Mouse (Mus musculus) fat pad, adult 2 months (tissue): Measurements from ENCODE around the gene Ak4.
"Not testable (repeated sequence)": the region's sequence is repeated elsewhere in the genome, so short reads cannot be mapped to it uniquely, and the experiment has no call there.

ENCODE experiments used
- DNase-seq: peaks from one replicate; pipeline ENCODE4 v3.0.0-alpha.2; 2011; ENCODE audit warnings: low read depth, low spot score; ENCODE audit errors: extremely low read depth

Gene Ak4

DNA sequence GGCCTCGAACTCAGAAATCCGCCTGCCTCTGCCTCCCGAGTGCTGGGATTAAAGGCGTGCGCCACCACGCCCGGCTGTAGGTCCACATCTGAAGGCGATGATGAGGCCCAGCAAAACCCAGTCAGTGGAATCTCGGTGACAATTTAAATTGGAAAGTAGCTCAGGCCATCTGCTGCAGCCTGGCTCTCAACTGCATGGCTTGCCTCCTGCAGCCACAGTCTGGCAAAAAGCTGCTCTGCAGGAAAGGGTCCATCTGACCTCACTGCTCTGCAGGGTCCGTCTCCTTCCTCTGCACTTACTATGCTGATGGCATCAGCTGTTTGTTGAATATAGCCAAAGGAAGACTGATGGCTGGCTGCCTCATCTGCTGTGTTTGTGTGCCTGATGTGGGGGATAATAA, 3.9 kb downstream of the Ak4 start:
- no peak for DNase-seq

DNA sequence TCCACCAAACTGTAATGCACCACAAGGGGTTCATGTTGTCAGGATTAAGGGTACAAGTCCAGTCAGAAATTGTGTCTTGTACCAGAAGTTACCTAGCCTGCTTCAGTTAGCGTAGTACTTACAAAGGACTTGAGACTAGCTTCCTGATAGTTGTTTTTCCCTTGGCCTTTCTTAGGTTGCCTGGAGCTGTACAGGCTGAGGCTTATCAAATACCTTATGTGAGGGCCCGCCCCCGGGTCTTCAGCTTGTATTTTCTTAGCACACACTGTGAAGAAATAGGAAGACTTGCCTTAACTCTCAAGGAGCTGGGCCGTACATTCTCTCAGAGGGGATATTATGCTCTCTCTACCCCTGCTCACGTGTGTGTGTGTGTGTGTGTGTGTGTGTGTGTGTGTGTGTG, 4.5 kb downstream of the Ak4 start:
- no peak for DNase-seq

DNA sequence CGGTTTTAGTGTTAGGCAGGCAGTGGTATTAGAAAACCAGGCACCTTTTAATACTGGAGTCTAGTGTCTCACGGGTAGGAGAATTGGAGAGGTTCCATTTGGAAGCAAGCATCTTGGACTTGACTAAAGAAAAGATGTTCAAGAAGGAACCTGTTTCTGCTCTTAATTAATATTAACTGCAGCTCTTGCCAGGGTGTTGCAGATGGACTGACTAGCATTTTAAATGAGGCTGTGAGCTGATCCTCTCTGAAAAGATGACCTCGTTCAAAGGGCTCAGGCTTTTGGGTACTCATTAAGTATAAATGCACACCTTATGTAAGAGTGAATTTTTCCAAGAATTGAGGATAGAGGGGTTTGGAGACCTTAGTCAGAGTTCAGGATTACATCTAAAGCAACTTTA, 5.4 kb downstream of the Ak4 start:
- no peak for DNase-seq

DNA sequence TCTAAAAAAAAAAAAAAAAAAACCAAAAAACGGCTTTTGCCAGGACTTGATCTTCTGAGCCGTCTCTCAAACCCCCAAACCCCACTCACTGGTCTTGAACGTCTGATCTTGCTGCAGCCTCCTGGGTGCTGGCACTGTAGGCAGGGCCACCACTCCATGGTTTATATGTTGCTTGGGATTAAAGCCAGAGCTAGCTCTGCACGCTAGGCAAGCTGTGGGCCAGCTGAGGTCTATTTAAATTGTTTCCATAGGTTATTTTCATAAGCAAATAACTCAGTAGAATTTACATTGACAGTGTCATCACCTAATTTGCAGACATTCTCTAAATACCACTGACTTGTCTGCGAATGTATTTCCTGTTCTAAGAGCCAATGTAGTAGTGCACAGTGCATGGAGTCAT, 6.0 kb downstream of the Ak4 start:
- no peak for DNase-seq

DNA sequence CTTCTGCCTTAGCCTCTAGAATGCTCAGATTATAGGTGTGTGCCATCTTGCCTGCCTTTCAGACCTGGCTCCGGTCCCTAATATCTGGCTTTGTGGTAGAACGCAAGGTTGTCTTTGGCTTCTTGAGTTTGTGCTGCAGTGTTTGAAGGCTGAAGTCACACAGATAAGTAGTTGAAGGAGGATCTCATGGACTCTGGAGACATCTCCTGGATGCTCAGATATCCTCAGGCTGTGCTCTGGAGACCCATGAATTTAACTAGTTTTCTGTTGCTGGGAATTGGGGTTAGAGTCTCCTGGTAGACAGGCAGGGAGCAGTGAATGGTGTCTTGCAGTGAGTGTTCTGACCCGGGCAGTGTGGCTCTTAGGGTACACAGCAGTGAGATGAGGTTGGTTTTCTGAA, 6.6 kb downstream of the Ak4 start:
- no peak for DNase-seq

DNA sequence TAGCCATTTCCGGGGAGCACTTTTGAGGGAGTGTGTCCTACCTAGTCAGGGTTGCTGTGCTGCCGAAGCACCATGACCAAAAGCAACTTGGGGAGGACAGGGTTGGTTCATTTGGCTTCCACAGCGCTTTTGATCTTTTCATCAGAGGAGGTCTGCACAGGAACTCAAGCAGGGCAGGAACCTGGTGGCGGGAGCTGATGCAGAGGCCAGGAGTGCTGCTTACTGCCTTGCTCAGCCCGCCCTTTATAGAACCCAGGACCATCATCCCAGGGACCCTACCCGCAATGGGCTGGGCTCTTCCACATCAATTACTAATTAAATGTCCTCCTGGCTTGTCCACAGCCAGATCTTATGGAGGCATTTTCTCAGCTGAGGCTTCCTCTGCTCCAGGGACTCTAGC, 7.5 kb downstream of the Ak4 start:
- DNase-seq = no peak

DNA sequence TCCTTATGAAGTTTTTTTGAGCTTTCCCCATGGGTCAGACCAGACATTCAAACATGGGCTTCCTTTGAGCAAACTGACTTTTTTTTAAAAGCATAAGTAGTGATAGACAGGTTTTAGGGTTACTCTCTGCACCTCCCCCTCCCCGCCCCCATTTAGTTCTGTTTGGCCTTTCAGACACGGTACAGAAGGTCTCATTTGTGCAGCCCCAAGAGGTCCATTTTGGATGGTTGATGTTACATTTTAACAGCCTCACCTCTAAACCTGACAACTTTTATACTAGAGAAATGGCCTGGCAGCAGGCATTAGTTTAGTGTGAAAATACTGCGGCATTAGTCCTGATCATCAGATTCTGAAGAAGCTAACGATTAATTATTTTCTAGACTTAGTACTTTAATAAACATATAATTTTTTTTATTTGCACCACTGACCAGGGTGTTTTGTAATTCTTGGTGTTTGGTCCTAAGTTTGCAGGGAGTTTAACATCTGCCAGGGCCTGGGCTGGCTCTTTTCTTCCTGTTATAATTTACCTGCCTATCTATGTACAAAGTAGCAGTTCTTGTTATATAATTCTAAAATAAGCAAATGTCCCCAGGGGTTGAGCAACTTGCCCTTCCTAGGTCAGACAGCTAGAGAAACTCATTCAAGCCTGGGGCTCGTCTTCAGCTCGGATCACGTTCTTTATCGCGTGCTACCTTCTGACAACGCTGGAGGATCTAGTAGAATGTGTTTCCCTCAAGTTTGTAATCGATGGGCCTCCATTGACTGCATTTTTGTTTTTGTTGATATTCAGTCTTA, 9.0 kb downstream of the Ak4 start:
- no peak for DNase-seq

DNA sequence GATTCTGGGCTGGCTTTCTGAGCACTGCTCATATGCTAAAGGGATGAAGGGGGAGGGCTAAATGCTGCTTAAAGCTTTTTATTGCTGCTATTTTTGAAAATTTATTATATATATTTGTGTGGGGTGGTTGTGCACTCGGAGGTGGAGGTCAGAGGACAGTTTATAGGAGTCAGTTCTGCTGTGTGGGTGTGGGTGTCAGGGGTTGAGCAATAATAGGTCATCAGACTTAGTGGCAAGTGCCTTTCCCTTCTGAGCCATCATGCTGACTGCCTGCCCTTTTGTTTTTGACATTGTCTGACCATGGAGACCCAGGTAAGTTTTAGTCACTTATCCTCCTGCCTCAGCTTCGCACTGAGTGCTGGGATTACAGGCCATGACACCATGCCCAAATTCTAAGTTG, 10.0 kb downstream of the Ak4 start:
- no peak for DNase-seq

DNA sequence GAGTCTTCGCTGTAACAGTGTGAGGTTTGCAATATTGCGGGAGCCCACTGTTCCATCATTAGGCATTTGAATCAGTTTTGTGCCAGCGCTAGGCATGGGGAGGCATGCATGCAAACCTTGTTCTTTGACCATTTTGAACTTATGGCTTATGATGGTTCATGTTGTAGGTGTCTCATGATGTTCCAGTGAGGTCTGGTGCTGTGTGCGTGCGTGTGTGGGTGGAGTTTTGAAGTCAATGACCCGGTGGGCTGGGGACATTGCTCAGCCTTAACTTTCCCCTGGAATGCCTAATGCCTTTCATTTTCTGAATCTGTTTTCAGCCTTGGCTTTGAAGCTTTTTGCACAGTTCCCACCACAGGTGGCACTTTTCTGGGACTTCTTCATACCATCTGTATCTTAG, 10.9 kb downstream of the Ak4 start:
- no peak for DNase-seq

DNA sequence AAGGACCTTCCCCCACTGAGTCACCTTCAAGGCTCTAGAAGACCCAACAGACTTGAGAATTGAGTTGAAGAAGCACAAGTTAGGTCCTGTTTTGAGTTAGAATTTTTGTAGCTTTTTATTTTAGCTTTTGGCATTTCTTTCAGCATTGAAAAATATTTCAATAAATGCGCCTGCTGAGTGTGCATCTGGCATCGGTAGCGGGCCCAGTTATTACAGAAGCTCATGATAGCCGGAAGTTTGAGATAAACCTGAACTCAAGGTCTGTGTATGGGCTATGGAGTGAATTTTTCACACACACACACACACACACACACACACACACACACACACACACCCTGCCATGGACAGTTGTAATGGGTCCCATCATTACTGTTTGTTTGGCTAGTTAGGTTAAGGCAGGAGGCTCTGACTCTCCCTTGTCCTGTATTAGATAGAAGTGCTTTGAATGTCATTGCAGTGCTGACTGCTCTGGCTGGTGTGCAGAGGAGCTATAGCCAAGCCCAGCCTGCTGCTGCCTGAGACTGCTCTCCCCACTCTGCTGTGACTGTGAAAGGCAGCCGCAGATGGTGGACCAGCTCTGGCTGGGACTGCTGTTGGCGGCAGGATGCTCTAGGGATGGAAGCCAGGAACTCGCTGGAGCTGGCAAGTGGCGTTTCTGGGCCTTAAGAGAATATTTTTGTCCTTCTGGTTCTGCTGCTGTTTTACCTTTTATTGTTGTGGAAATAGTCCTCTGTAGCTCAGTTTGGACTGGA, 17.9 kb downstream of the Ak4 start:
- no peak for DNase-seq

DNA sequence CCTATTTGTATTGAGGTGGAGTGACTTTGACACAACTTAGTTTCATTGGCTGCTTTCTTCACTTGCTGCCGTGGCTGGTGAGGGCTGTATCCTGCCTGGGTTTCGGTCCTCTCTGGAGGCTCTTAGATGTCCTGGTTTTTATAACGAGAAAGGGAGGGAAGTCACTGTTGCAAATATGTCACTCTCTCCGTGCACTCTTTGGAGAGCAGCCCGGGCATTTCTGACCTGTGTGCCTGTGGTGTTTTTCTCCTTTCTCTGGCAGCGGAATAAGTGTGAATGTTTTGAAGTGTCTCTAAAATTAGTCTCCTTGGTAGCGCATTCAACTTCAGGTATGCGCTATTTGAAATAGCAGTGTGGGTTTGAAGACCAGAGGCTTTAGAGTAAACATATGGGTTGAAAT, 19.2 kb downstream of the Ak4 start:
- DNase-seq = no peak

DNA sequence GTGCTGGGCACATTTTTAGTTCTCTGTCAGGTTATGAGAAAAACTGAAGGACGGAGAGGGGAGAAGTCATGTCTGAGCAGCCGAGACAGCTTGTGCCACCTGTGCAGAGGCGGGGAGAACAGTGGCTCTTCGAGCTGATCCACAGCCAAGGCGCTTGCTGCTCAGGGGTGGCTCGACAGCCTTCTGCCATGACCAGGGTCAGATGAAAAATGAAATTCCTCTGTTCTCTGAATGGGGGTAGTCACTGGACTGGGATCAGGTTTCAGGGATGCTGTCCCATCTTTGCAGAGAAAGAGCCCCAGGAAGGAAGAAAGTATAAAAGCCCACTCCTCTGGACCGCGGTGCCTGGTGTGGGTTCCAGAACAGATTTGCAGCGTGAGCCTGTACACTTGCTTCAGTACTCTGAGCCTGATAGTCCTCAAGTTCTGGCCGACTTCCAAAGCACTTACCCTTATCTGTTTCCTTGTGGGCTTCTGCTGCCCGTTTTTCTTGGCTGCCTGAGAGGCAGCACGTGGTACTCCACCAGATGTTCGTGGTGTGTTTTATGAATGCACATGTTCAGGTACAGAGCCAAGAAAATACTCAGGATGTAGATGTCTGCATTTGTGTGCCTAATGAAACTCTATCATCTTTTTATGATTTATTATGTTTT, 20.8 kb downstream of the Ak4 start:
- no peak for DNase-seq

DNA sequence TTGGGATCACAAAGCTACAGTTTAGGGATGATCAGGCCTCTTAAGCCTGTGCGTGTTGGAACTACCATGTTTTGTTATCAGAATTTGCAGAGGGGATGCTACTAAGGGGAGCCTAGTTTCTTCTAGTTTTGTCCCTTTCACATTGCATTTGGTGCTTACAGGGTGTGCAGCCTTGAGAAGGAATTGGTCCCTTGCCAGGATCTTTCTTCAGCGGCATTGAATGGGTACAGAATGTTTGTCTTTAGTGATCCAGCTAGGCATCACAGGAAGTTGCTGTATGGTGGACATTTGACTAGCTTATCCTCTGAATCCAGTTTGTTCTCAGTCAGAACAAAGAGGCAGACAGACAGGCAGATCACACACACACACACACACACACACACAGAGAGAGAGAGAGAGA, 23.7 kb downstream of the Ak4 start:
- DNase-seq = no peak

DNA sequence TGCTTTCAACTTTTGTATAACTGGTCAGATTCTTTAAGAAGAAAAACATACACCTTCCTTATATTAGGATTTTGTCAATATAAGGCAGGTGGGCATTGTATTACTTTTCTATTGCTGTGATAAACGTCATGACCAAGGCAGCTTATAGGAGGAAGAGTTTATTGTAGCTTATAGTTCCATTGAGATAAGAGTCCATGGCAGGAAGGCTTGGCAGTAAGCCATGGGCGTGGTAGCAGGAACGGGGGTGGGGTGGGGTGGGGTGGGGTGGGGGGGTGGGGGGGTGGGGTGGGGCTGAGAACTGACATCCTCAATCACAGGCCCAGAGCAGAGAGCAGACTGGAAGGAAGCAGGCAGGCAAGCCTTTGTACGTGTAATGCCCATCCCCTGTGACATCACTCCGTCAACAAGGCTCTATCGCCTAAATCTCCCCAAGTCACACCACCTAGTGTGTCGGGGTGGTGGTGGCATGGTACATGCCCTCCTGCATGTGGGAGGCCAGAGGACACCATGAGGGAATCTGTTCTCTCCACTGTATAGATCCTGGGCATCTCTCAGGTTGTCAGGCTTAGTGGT, 24.4 kb downstream of the Ak4 start:
- no peak for DNase-seq

DNA sequence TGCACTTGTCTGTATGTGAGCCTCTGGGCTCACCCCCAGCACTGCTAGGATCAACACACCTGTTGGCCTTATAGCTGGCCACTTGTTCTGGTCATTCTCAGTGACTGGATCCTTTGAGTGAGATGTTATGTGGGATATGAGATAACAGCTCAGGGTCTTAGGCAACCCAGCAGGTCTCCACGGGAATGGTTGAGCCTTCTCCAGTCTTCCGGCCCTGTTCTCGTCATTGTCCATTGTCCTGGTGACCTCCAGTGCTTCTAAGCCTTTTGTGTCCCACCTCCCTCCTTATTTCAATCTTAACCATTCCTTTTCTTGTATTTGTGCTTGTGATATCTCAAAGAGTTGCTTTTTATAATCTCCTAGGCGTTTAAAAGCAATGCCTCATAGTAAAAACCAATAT, 26.6 kb downstream of the Ak4 start:
- no peak for DNase-seq

DNA sequence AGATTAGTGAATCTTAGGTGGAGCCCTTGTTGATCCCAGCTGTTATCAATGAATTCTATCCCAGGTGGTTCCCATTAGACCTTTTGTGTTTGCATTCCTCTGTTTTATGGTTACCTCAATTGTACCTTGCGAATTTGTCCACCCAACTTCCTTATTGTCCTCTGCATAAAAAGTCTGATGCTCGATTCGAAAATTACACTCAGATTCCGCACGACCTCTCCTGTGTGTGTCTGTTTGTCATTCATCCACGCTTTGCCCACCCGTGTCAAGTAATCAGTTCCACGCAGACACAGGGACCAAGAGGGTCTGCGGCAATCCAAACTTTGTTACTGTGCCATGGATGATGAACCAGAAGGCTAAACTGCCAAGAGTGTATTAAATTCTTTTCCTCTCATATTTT, 27.5 kb downstream of the Ak4 start:
- not testable (repeated sequence) for DNase-seq

DNA sequence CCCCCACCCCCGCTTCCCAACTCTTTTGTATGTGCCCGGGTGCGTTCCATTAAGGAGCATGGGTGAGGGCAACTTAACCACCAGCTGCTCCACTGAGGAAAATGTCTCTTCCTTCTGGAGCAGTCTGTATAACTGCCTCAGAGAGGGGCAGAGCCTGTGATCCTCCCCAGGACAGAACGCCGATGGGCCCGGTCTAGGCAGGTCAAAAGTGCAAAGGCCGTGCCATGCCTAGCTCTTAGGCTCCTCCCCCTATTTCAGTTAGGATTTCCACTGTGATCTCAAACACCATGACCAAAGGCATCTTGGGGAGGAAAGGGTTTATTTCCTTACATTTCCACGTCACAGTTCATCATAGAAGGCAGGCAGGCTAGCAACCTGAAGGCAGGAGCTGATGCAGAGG, 29.6 kb downstream of the Ak4 start:
- DNase-seq = no peak

DNA sequence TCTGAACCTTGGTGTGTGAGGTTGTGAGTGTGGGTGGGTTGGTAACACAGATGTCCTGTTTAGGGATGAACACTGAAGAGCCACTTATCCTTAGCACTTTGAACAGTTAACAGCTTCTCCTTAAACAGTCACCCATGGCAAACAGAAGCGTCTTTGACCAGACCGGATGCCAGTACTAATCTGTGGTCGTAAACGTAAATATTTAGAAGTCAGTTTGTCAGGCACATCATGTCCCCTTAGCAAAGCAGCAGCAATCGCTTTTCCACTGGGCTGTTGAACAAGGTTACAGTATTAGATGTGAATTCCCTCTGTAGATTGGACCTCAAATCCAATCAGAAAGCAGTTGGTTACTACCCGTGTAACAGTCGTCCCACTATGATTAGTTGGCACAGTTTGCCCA, 30.3 kb downstream of the Ak4 start:
- no peak for DNase-seq

DNA sequence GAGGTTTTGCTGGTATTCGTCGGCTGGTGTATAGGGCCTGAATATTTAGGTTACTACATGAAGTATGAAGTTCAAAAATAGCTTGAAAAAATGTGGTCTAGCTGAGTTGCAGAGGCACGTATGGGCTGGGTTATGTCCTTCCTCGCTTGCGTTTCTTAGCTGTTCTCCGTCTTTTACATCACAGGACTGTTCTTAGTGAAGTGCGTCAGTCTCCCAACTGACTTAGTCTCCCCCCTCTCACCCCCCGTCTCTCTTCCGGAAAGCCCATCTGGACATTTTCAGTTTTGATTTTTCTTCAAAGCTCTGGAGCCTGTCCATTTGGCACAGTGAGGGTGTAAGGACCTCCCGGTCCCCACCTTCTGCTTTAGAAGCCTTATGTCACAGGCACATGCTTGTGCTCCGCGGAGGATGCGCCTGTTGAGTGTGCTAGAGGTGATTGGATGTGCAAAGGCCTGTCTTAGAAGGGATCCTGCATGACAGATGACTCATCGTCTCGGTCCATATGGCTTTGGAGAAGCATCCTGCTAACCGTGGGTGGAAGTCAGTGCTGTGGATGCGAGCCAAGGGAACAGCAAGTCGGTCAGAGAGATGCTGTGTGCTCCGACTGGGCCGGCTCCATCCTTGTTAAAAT, 31.2 kb downstream of the Ak4 start:
- DNase-seq = no peak

DNA sequence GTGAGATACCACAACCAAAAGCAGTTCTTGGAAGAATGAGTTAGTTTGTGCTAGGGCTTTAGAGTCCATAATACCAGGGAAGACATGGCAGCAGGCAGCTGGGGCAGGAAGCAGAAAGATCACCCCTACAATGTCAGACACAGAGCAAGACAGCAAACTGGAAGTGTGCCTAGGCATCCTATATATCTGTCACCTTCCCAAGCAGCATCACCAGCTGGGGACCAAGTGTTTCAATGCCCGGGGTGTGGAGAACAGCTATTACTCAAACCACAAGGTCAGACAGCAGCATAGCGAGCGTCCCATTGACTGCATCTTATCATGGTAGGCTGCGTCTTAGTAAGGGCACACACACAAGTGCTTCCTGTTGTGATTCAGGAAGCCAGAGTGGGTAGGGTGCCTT, 32.0 kb downstream of the Ak4 start:
- no peak for DNase-seq

DNA sequence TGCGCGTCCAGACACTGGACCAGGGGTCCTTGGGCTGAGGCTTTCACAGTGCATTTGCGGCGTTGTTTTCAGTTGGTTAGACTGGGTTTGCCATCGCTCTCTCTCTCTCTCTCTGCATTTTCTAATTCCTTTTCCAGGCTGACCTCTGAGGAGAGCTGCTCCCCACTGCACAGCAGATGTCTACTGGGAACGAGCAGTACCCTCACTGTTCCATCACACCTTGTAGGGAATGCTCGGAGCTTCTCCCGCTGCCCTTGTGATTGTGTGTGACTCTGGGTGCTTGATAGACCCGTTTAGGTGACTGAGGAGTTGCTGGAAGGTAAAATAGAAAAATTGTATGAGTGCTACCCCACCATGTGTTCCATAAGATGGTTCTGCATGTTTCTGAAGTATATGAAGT, 33.8 kb downstream of the Ak4 start:
- DNase-seq = no peak
